Mouse (Mus musculus) forebrain, embryonic 14.5 days (tissue): Measurements from ENCODE around the gene Hemgn. TPM values are rescaled to one million over a fixed set of nuclear protein-coding genes. Genes with fewer than 3 reads are reported as not detected.

Experiments
- ATAC-seq: fragments of 200-750 bp; cut with Nextera tagmentation; 2 replicates; pipeline ENCODE4 v1.8.0; 2017; ENCODE audit warnings: mild to moderate bottlenecking, moderate library complexity
- DNase-seq: peaks from one replicate; pipeline ENCODE4 v3.0.0-alpha.2; 2015; ENCODE audit warnings: low spot score
- H3K27ac ChIP-seq: fragments of 300-500 bp; sonication (generic); 2 replicates; pipeline ENCODE4 v1.5.1; 2014; ENCODE audit warnings: low read depth, mild to moderate bottlenecking, control low read depth, low read length, moderate library complexity
- H3K27me3 ChIP-seq: fragments of 300-500 bp; sonication (generic); replicated peaks from 2 replicates; pipeline ENCODE4 v1.6.1; 2014; ENCODE audit warnings: low read length, control low read depth, mixed read lengths; ENCODE audit not compliant: control insufficient read depth, insufficient read depth
- H3K36me3 ChIP-seq: fragments of 300-500 bp; sonication (generic); 2 replicates; pipeline ENCODE4 v1.6.1; 2014; ENCODE audit warnings: low read length, control low read depth; ENCODE audit not compliant: control insufficient read depth, insufficient read depth
- H3K4me1 ChIP-seq: fragments of 300-500 bp; sonication (generic); 2 replicates; pipeline ENCODE4 v1.6.1; 2014; ENCODE audit warnings: antibody characterized with exemption, low read length, control low read depth; ENCODE audit not compliant: control insufficient read depth, insufficient read depth
- H3K4me2 ChIP-seq: fragments of 300-500 bp; sonication (generic); 2 replicates; pipeline ENCODE4 v1.6.1; 2014; ENCODE audit warnings: mild to moderate bottlenecking, control low read depth, low read length
- H3K4me3 ChIP-seq: fragments of 300-500 bp; sonication (generic); 2 replicates; pipeline ENCODE4 v1.5.1; 2014; ENCODE audit warnings: low read depth, low read length, control low read depth
- H3K9ac ChIP-seq: fragments of 300-500 bp; sonication (generic); 2 replicates; pipeline ENCODE4 v1.6.1; 2014; ENCODE audit warnings: mild to moderate bottlenecking, low read length, control low read depth, moderate library complexity
- H3K9me3 ChIP-seq: fragments of 300-500 bp; sonication (generic); replicated peaks from 2 replicates; pipeline ENCODE4 v1.6.1; 2016; ENCODE audit warnings: low read length, control low read depth, mixed read lengths; ENCODE audit not compliant: control insufficient read depth
- WGBS: fragments of 180-500 bp; shearing (Covaris S2); extraction: QIAGEN DNeasy Blood & Tissue Kit; methylation state at CpG from one replicate; pipeline ENCODE4 v1.1.7; 2014; 5-methylcytosine and 5-hydroxymethylcytosine counted together
- polyA plus RNA-seq: library from polyadenylated mRNA; unstranded; fragments of >200 nt; fragmentation: Nextera tagmentation; extraction: Ambion mirVana; gene quantifications from 2 replicates; pipeline ENCODE4 v1.2.1, GENCODE M21; 2014

Gene Hemgn
- polyA plus RNA-seq, 1 experiment from 2014 or later = not detected

DNA sequence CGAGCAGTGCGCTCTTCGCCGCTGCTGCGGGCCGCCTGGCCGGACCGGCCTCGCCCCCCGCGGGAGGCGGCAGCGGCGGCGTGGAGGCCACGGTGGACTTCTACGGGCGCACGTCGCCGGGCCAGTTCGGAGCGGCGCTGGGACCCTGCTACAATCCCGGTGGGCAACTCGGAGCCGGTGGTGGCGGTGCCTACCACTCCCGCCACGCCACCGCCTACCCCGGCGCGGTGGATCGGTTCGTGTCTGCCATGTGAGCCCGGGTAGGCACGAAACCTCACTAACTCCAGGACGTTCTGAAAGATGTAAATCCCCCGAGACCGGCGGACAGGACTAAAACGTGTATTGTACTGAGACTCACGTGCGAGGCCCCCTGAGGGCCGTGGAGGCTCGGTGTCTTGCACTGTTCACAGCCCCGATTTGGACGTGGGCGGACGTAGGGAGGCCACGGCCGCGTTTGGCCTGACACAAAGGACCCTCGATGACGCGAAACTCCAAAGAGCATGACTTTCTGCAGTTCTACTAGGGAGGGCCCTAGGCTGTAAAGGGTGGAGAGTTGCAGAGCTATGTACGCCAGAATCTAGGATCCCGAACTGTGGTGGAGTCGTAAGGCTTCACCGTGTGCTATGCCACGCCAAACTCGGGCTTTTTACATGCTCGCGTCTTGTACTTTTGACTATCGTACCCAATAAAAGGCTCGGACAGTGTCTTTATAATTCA is 68.1 kb downstream of the Hemgn start:
- Histone ChIP-seq H3K4me2 (peak overlapping the region; percentile 46), H3K4me1 (no peaks in the 10 kb centered on the region), H3K27ac (no peak overlapping the region), H3K9me3 (no peaks in the 10 kb centered on the region), H3K27me3 (peaks cover 94% of the 10 kb centered on the region), H3K4me3 (peak overlapping the region; percentile 30), H3K9ac (no peak overlapping the region), H3K36me3 (no peaks in the 10 kb centered on the region)
- no peak for DNase-seq
- ATAC-seq = no peak
- WGBS = 3% methylated on average over 66 of the region's 67 CpGs

DNA sequence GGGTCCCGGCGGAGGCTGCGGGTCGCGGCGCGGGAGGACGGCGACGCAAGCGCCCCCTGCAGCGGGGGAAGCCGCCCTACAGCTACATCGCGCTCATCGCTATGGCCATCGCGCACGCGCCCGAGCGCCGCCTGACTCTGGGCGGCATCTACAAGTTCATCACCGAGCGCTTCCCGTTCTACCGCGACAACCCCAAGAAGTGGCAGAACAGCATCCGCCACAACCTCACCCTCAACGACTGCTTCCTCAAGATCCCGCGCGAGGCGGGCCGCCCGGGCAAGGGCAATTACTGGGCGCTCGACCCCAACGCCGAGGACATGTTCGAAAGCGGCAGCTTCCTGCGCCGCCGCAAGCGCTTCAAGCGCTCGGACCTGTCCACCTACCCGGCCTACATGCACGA is 69.0 kb downstream of the Hemgn start:
- Histone ChIP-seq H3K4me2 (peak overlapping the region; percentile 46), H3K4me3 (peak overlapping the region; percentile 30), H3K36me3 (no peaks in the 10 kb centered on the region), H3K27me3 (peaks cover 91% of the 10 kb centered on the region), H3K4me1 (no peaks in the 10 kb centered on the region), H3K27ac (no peak overlapping the region), H3K9me3 (no peaks in the 10 kb centered on the region), H3K9ac (no peak overlapping the region)
- WGBS = 0% methylated on average over 48 of the region's 51 CpGs
- ATAC-seq (peak; percentile 54), DNase-seq (no peak)

Other genes starting within 250 kb of the Hemgn start
- gene Xpa, start 217.2 kb downstream of the Hemgn start, polyA plus RNA-seq = 32.1 and 34.0 TPM in 2 replicates
- gene Foxe1, start 69.9 kb downstream of the Hemgn start, polyA plus RNA-seq = not detected in 2 replicates
- 13.2 and 15.0 TPM in 2 replicates for gene Trmo, start 24.1 kb downstream of the Hemgn start, polyA plus RNA-seq
- 83.5 and 92.4 TPM in 2 replicates for gene Anp32b, start 37.4 kb upstream of the Hemgn start, polyA plus RNA-seq
- gene Nans, start 75.7 kb upstream of the Hemgn start, polyA plus RNA-seq = 77.5 and 81.8 TPM in 2 replicates
- gene Trim14, start 122.6 kb upstream of the Hemgn start, polyA plus RNA-seq = 1.0 and 1.6 TPM in 2 replicates
- gene Coro2a, start 188.7 kb upstream of the Hemgn start, polyA plus RNA-seq = 2.2 and 2.9 TPM in 2 replicates
- gene Tbc1d2, start 236.7 kb upstream of the Hemgn start, polyA plus RNA-seq = 0.47 and 0.62 TPM in 2 replicates